Mouse (Mus musculus): Measurements from ENCODE around the gene BC037034.

The BC037034 gene

DNA sequence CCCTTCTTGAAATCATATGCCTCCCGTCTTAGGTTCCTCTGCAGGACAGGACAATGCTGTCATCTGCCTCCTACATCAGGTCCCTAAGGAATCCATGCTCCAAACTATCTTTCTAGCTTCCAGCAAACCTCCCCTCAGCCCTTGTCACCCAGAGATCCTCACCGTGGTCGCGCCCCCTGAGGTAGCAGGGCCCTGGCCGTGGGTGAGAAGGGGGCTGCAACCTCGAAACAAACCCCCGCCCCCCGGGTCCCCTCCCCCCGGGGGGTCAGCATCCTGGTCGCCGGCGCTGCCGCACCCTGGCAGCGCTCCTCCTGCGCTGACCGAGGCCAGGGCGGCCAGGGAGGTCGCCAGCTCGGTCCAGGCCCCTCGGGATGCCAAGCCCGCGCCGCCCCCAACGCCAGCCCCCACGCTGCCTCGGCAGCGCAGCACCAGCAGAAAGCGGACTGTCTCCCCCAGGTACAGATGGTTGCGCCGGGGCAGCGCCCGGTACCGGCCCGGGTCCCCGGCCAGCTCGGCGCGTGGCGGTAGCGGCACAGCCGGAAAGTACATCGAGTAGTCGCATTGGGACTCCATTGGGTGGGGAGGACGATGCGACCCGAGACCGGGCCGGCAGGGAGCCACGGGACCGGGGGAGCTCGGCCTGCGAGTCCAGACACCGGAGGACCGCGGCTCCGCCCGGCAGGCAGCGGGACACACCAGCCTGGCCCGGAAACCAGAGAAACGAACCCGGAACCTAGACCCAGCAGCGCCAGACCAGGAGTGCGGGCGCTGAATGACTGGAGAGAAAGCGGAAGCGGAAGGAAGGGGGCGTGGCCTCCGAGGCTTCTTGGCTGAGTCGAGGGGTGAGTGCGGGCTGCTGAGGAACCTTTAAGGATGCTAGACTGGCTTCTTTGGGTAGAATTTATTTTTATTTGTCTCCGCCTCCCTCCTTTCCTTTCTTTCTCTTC lies at the start of gene BC037034:
Gene BC037034 (minus strand): TSS at position 774 of the 947 bp plus-strand sequence.
- in situ Hi-C loops (cut with MboI; ENCODE audit: low pct_unique_long_range_greater_than_20kb in 1 of 2, low sequenced_read_pairs in 2 of 2, unreplicated experiment in 1 of 2): no loop called here

DNA sequence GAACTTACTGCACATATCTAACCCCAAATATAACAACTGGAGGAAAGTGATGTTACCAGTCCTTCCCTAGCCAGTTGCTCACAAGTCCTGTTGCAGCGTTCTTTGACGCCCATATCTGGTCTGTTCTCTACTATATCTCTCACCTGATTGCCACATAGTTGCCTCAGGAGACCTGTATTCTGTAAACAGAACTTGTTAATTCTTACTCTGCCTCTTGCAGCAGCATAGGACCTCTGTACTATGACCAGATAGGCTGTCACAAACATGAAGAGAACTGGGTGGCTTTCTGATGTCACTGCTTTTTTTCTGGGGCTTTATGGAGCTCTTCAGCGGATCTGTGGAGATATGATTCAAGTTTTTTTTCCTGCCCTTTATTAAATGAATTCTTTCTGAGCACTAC lies 49.0 kb upstream of the BC037034 start:
- in situ Hi-C loops (cut with MboI; ENCODE audit: low pct_unique_long_range_greater_than_20kb in 1 of 2, low sequenced_read_pairs in 2 of 2, unreplicated experiment in 1 of 2): no loop called here

DNA sequence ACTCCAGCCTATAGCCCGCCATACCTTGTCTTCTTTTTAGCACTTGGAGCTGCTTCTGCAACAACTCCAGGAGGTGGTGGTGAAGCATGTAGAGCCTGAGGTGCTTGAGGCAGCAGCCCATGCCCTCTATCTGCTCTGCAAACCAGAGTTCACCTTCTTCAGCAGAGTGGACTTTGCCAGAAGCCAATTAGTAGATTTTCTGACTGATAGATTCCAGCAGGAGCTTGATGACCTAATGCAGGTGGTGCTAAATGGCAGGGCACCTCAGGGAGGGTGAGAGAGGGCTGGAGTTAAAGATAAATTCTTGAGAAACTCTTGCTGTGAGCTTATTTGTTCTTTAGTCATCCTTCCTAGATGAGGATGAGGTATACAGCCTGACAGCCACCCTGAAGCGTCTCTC lies 35.8 kb upstream of the BC037034 start:
- in situ Hi-C loops (cut with MboI; ENCODE audit: low pct_unique_long_range_greater_than_20kb in 1 of 2, low sequenced_read_pairs in 2 of 2, unreplicated experiment in 1 of 2): no loop called here

DNA sequence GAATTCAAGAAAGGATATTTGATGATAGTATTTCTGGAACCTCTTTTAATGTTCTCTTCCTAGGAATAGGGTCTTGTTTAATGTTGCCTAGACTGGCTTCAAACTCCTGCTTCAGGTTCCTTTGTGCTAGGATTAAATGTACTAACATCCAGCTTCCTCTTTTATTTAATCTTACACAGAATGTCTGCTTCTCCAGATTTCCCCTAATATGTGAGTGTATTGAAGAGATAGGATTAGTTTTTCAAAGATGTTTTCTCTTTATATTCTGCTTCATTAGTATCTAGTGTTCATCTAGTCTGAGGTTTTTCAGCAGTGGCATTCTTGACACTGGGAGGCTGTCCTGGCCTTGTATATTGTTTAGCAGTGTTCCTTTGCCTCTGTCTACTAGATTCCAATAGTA lies 30.3 kb upstream of the BC037034 start:
- in situ Hi-C loops (cut with MboI; ENCODE audit: low pct_unique_long_range_greater_than_20kb in 1 of 2, low sequenced_read_pairs in 2 of 2, unreplicated experiment in 1 of 2): no loop called here

DNA sequence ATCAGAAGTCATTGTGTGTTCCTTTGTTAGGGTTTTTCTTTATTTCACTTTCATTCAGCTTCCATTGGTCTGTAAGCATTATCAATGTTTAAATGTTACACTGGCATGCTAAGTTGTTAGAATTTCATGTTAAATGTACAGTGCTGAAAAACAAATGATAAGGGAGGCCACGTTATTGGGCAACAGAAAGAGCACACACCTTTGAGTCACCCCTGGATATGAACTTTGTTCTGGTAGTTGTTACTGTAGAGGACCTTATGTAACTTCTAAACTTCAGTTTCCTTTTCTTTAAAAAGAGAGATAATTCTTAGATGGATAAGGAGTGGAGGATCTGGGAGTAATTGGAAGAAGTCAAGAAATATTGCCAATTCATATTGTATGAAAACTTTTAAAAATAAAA lies 27.8 kb upstream of the BC037034 start:
- in situ Hi-C loops (cut with MboI; ENCODE audit: low pct_unique_long_range_greater_than_20kb in 1 of 2, low sequenced_read_pairs in 2 of 2, unreplicated experiment in 1 of 2): no loop called here

DNA sequence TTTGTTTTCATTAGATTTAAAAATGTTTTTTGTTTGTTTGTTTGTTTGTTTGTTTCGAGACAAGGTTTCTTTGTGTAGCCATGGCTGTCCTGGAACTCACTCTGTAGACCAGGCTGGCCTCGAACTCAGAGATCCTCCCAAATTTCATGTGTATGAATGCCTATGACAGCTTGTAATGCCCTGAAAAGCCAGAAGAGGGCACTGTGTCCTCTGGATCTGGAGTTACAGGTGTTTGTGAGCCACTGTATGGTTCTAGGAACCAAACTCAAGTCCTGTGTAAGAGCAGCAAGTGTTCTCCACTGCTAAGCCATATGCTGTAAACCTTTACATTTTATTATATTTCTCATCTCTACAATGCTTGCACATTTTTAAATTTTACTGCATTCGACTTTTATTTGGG lies 24.0 kb upstream of the BC037034 start:
- in situ Hi-C loops (cut with MboI; ENCODE audit: low pct_unique_long_range_greater_than_20kb in 1 of 2, low sequenced_read_pairs in 2 of 2, unreplicated experiment in 1 of 2): no loop called here

DNA sequence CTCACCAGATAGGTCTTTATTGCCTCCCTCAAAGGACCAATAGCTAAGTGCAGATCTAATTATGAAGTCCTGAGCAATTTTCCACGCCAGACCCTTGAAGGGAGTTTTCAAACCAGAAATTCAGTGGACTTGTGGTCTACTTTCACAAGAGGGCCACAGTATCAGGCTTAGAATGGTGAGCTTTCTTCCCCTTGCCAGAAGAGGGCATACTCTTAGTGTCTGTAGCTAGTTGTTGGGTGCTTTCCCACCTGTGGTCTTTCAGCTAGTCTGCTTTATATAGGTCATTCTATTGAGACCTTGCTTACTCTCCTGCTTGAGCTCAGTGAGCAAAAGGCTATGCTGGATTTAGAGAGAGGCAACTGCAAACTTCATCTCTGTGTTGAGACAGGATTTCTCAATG lies 19.7 kb upstream of the BC037034 start:
- in situ Hi-C loops (cut with MboI; ENCODE audit: low pct_unique_long_range_greater_than_20kb in 1 of 2, low sequenced_read_pairs in 2 of 2, unreplicated experiment in 1 of 2): no loop called here

DNA sequence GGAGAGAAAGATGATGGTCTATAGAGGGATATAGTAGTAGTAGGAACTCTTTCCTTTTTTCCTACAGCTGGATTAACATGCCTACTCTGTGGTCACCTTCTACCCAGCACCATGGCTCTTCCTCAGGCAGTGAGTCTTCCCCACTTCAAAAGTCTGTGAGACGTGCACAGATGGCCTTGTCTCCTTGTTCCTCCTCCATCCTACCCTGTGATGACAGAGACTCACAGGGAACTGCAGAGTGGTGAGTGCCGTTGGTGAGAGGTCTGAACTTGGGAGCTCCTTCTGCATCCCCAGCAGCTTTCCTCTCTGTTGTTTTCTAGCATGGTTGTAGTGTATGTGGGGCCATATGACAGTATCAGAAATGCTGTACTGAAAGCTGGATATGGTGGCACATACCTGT lies 18.0 kb upstream of the BC037034 start:
- in situ Hi-C loops (cut with MboI; ENCODE audit: low pct_unique_long_range_greater_than_20kb in 1 of 2, low sequenced_read_pairs in 2 of 2, unreplicated experiment in 1 of 2): no loop called here

DNA sequence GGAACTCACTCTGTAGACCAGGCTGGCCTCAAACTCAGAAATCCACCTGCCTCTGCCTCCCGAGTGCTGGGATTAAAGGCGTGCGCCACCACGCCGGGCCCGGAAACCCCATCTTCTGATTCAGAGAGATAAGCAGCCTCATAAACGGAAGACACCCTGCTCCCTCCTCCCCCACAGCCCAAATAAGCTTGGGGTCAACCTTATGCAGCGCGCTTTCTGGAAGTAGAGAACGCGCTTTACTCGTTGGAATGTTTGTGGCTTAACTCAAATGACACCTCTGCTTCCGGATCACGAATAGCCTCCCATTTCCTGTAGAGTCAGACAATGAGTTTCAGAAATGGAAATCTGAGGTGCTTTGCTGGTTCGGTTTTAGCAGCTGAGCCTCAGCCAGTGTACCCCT lies 17.0 kb upstream of the BC037034 start:
- in situ Hi-C loops (cut with MboI; ENCODE audit: low pct_unique_long_range_greater_than_20kb in 1 of 2, low sequenced_read_pairs in 2 of 2, unreplicated experiment in 1 of 2): no loop called here

DNA sequence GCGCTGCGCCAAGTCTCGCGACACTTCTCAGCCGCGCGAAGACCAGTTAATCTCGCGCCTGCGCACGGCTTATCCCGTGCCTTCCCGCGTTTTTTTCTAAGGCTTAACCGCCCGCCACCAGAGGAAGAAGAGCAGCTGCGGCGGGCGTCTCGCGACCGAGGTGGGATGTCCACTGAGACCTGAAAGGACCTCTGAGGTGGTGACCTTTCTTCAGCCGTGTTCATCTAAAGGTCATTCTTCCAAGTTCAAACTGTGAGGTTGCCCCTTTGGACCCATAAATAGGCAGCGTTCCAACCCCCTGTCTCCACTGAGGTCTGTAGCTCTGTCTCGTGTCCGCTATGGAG lies 16.6 kb upstream of the BC037034 start:
- in situ Hi-C loops (cut with MboI; ENCODE audit: low pct_unique_long_range_greater_than_20kb in 1 of 2, low sequenced_read_pairs in 2 of 2, unreplicated experiment in 1 of 2): no loop called here

DNA sequence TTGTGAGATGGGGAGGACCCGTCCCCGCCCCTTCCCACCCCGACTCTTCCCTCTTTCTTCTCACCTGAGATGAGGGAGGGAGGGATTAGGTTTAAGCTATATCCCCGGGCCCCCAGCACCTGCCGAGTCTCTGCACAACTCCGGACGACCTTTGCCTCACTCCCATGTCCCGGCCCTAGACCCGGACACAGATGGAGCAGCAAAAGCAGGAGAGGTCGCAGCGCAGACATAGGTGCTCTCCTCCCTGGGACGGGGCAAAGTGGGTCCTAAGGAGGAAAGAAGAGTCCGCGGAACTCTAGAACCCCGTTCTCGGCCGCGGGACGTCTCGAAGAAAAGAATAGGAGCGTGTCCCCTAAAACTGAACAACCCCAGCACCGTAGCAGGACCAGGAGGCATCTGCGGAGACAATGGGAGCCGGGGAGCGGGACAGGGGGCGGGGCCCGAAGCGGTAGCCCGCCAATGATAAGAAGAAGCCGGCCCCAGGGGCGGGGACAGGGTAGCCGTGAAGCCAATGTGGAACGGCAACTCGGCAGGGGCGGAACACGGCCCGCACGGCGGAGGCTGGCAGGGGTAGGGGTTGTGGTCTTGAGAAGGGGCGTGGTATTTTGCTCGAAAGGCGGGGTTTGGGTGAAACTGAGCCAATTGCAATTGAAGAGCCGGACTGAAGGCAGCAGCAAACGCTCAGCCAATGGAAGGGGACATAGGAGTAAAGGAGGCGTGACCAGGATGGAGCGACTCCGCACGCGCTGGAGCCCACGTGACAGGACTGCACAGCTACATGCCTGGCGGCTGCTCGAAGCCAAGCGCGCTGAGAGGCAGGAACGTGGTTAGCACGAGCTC lies 16.0 kb upstream of the BC037034 start, which contains the start of the genes Gm43720, Gpc2 and Stag3:
Gene Gm43720 (minus strand): TSS at position 374 of the 840 bp plus-strand sequence.
Gene Gpc2 (minus strand): TSS at position 421 of the 840 bp plus-strand sequence.
Gene Stag3 (plus strand): TSS at position 656 of the 840 bp plus-strand sequence.
- in situ Hi-C loops (cut with MboI; ENCODE audit: low pct_unique_long_range_greater_than_20kb in 1 of 2, low sequenced_read_pairs in 2 of 2, unreplicated experiment in 1 of 2): no loop called here

DNA sequence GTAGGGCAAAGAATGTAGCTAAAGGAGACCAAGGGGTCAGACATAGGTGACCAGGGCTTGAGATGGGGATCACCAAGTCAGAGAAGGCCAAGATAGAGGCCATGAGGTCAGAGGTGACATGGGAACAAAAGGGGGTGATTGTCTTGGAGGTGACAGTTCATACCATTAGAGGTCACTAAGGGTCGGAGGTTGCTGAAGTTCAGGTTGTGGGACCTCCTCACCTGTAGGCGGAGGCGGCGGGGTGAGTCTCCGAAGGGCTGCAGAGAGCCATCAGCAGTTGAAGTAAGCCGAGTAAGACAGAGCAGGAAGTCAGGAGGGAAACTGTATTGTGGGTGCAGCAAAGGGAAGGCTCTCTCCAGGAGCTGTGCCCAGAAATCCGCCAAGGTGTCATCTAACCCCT lies 14.2 kb upstream of the BC037034 start:
- in situ Hi-C loops (cut with MboI; ENCODE audit: low pct_unique_long_range_greater_than_20kb in 1 of 2, low sequenced_read_pairs in 2 of 2, unreplicated experiment in 1 of 2): no loop called here

DNA sequence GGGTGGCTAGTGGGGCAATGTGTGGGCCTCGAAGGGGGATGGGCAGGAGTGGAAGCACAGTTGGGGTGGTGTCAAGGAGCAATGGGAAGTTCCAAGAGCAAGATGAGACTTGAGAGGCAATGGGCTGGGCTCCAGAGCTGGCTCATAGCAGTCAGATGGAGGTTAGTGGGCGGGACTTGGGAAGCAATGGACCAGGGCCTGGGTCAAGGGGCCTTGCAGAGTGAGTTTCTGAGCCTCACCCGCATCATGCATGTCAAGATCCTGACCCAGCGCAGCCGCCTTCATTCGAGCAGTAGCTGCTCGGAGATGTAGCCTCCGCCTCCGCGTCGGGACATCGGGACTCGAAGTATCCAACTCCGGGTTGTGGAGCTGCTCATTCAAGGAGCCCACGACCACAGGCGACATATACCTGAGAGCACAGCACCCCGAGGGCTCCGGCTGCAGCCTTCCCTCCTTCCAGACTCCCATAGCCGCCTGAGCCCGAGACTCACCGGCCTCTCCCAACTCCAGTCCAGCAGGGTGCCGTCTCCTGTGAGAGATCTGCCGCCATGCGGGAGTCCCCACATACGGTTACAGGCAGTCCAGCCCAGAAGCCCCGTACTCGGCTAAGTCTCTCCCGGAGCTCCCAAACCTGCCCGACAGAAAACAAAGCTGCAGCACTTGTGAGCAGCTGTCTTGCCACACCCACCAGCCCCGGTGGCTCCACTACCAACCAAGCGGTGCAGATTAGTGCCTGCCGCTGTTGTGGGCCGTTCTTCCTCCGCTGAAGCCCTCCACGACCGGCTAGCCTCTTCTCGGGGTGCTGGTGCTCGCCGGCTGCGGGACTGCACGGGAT lies 11.6 kb upstream of the BC037034 start:
- in situ Hi-C loops (cut with MboI; ENCODE audit: low pct_unique_long_range_greater_than_20kb in 1 of 2, low sequenced_read_pairs in 2 of 2, unreplicated experiment in 1 of 2): no loop called here

DNA sequence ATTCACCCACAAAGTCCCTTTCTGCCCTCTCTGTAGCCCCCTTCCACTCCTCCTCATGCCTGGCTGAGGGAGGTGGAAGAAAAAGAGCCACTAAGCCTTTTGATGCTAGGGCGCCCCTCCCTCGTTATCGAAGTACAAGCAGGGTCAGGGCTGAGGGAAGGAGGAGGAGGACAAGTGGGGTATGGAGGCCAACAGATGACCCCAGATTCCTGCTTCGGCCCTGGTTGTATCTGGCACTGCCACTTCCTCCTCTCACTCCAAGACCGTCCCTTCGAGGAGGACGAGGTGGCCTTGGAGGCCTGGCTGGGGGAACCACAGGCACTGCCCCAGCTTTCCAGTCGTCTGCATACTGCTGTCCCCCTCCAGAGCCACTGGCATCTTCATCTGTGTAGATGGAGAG lies 10.4 kb upstream of the BC037034 start:
- in situ Hi-C loops (cut with MboI; ENCODE audit: low pct_unique_long_range_greater_than_20kb in 1 of 2, low sequenced_read_pairs in 2 of 2, unreplicated experiment in 1 of 2): no loop called here

DNA sequence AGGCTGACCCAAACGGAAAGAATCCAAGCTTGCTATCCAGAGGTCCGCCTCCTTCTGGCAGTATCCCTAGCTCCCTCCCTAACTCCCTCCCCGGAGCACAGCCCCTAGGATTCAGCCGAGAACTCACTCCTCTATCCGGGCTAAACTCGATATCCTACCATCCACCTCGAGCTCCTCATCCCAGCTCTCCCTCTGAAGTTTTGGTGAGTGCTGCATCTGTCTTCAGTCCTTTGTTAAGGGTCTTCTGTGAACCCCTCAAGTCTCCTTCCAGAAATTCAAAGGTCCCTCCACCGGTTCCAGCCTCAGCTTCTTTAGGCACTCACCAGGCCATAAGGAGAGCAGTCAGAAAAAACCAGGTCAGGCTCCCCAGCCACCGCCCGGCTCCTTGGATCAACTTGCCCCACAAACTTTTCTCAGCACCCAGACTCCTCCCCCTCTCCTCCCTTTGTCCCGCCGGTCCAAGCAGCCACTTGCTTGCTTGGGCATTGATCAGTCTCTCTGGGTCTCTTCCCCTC lies 8.6 kb upstream of the BC037034 start, which contains the start of gene Gal3st4:
Gene Gal3st4 (minus strand): TSS at position 432 of the 515 bp plus-strand sequence.
- in situ Hi-C loops (cut with MboI; ENCODE audit: low pct_unique_long_range_greater_than_20kb in 1 of 2, low sequenced_read_pairs in 2 of 2, unreplicated experiment in 1 of 2): no loop called here

DNA sequence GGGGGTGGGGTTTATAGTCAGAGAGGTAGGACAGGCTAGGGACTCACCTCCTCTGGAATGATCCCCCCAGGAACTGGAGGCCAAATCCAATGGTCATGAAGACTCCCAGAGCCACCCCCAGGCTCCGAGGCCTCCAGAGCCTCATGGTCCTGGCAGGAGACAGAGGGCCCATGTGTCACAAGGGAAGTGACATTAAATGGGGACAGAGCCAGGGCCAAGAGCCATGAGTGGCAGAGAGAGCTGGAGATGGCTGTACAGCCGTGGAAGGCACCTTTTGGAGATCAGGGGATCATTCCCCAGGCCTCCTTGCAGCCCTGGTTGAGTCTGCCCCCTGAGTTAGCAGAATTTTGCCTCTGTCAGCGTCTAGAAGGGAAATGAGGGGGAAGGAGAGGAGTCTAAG lies 7.4 kb upstream of the BC037034 start:
- in situ Hi-C loops (cut with MboI; ENCODE audit: low pct_unique_long_range_greater_than_20kb in 1 of 2, low sequenced_read_pairs in 2 of 2, unreplicated experiment in 1 of 2): no loop called here

DNA sequence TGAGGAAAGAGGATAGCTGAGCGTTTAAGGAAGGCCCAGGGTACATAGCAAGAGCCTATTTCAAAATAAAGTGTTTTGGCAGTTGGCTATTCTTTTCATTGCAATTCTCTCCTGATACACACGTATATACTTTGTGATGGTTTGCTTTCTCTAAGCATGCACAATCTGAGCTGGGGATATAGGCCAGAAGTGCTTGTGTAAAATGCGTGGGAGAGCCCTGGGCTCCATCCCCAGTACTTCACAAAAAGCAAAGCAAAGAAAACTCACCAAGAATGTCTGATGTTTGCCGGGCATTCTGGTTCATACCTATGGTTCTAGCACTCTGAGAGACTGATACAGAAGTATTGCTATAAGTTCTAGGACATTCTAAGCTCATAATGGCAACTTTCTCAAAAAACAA lies 5.1 kb upstream of the BC037034 start:
- in situ Hi-C loops (cut with MboI; ENCODE audit: low pct_unique_long_range_greater_than_20kb in 1 of 2, low sequenced_read_pairs in 2 of 2, unreplicated experiment in 1 of 2): no loop called here

DNA sequence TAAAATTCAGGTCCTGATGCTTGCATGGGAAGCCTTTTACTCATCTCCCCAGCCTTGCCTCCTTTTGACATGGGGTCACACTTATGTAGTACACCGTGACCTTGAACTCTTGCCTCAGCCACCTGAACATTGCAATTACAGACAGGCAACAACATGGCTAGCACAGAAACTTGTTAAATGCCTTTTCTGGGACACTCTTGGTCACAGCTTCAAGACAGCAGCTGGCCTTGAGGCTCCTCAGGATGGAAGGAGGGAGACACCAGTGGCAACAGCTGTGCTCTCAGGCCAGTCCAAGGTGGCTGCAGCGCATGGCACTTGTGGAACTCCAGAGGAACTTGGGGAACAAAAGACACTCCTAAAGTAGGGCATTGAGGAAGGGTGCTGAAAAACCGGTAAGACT lies 3.3 kb upstream of the BC037034 start:
- in situ Hi-C loops (cut with MboI; ENCODE audit: low pct_unique_long_range_greater_than_20kb in 1 of 2, low sequenced_read_pairs in 2 of 2, unreplicated experiment in 1 of 2): no loop called here

All from mouse embryonic stem cell (cell line).